Mouse (Mus musculus): ENCODE data around the gene Lrch2.
"Not testable (repeated sequence)": the region's sequence is repeated elsewhere in the genome, so short reads cannot be mapped to it uniquely, and the experiment has no call there.

Gene Lrch2

DNA sequence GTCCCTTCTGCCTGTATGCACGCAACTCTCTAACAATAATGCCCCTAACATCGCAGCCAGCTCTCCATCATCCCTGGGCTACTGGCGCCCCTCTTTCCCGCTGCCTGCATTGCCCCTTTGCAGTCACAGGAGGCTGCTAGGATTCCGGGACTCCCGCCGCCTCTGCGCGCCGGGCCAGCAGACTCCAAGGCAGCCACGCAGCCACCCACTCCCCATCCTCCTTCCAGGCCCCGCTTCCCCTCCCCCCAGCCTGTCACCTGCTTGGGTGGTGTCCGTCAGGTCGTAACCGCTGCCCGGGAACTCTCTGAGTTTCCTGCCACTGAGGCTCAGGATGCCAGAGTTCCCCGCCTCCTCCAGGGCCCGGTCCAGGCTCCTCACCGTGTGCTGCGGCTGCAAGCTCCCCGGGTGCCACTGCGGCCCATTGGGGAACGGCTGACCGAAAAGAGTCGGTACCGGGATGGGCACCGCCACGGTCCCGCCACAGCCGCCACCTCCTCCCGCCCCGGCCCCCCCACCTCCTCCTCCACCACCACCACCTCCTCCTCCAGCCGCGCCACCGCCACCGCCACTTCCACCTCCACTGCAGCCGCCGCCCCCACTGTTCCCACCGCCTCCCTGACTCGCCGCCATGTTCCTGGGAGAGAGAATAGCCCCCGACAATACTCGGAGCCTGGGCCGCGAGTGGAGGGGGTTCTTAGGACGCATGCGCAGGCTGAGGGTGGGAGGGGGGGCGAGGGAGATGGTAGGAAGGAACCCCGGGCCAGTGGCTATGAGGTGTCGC, at the start of gene Lrch2:
TSS of gene Lrch2 (minus strand) at position 661 of the 781 bp plus-strand sequence.
- DNase-seq (ENCODE audit: low read depth, low spot score): peak; percentile 71

DNA sequence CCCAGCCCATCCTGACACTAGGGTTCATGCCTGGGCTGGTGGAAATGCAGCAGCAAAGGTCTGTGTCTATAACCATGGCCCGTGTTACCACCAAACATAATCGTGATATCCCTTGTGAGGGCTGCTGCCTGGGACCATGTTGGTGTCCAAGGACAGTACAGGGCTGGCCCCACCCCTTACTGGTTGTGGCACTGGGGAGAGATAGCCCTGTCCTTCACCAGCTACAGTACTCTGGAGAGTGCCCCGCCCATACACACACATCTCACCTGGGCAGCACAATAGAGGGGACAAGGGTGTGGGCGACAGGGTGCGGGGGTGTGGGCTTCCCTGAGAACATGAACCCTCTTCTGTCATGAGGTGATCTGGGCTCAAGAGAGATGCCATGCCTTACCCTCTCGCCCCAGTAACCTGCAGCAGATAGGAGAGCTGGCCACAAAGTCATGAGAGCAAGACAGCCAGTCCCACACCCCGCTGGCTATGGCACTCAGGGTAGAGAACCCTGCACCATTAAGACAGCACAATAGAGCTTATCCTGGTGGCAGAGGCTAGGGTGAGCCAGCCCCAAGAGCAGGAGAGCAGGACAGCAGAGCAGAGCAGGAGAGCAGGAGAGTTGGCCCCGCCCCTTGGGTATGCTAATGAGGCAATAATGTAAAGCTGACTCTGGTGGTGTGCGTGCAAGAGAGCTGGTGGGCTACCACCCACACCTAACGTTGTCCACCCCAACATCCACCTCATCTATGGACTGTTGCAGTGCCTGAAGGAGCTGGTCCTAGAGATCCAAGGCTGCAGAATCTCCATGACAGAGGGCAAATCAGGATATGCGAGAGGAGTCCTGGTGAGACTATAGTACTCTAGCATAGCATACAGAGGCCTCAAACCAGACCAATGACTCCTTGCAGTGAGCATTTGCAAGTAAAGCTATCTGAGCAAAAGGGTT, 12.7 kb downstream of the Lrch2 start:
- no peak for DNase-seq (ENCODE audit: low read depth, low spot score)

DNA sequence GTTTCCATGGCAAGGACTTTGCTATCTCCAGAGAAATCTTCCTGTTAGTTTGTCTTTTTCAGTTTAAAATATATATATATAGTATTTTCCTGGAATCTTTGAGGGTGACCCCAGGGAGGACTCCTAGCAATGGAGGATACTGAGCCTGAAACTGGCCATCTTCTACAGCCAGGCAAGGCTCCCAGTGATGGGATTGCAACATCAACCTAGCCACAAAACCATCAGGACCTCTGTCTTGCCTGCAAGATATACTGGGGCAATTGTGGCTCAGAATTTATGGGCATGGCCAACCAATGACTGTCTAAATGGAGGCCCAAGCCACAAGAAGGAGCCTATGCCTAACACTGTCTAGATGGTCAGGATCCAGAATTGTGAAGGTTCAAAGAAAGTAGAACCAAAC, 15.5 kb downstream of the Lrch2 start:
- no peak for DNase-seq (ENCODE audit: low read depth, low spot score)

DNA sequence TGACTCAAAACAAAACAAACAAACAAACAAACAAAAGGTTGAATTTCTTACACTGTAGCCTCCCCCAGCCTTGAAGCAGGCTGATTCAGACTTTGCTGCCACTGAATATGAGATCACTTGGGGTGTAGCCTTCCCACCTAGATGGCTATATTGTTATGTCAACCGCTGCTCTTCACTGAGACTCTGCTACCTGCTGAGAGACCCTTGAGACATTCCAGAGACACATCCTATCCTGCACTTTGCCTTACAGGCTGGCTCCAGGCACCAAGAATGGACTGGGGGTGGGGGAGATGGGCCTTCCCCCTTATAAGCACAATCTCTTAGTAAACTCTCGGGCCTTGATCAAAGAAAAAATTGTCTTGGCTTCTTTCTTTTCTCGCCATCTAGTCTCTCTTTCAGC, 16.8 kb downstream of the Lrch2 start:
- not testable (repeated sequence) for DNase-seq (ENCODE audit: low read depth, low spot score)

DNA sequence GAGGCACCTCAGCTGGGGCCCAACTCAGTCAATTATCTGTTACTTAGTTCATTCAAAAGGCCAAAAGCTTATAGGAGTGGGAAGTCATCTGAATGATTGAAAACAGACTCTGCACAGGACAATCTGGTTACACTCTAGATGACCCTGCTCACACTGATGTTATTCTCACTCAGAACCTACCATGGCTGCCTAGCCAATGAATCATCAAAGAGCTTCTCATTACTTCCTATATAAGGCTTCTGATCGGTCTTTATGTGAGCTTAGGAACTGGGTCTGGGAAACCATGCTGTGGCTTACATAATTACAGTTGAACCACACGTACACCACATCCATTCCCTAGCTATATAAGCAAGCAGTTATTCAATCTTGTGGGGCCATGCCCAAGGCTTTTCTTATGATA, 18.3 kb downstream of the Lrch2 start:
- no peak for DNase-seq (ENCODE audit: low read depth, low spot score)

DNA sequence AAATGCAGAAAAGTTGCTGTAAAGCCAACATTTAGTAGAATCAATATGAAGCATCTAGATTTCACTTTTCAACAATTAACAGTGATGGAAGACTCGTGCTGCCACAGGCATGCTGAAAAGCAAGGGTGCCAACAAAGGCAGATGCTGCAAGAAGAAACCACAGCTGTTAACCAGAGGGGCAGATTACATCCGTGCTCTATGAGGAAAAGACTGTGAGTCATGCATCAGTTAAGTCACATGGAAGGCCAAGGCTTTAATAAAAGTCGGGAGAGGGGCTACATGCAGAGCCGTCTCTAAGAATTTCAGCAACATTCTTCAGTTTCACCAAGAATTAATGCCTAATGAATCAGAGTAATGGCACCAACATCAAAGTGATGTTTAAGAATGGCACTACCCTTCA, 22.2 kb downstream of the Lrch2 start:
- no peak for DNase-seq (ENCODE audit: low read depth, low spot score)

DNA sequence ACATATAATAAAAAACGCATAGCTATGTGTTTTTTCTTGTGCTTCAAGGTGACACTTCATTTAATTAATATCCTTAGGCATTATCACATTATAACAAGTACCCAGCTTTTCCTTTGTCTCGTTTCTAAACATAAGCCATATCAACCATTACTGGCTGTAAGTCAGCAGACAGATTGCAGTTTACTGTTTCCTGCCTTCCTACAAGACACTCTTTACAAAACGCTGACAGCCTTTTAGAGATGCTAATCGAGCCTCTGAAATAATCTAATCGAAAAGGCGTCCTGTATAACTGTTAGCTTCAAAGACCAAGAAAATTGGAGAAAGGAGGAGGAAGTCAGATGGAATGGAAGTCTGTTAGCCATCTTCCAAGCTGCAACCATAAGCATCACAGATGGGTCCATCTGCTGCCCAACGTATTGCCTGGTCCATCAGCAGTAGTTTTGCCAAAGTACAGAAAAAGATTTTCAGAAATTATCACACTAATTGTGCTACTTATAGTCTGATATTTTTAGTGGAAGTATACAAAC, 26.2 kb downstream of the Lrch2 start:
- no peak for DNase-seq (ENCODE audit: low read depth, low spot score)

DNA sequence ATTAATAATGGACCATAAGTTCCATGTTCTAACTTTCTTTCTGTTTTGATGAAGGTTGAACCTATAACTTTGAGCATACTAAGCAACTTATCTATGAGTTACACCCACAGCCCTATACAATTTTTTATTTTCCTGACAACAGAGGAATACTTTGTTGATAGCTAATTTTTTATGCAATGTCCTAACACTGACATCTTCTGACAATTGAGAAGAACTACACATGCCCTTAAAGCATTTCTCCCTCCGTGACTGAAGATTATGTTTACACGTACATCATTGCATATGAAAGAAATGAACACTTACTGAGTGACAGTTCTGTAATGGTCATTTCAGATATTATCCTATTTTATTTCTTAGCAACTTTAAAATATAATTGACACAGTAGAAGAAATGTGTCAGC, 64.3 kb downstream of the Lrch2 start:
- no peak for DNase-seq (ENCODE audit: low read depth, low spot score)

DNA sequence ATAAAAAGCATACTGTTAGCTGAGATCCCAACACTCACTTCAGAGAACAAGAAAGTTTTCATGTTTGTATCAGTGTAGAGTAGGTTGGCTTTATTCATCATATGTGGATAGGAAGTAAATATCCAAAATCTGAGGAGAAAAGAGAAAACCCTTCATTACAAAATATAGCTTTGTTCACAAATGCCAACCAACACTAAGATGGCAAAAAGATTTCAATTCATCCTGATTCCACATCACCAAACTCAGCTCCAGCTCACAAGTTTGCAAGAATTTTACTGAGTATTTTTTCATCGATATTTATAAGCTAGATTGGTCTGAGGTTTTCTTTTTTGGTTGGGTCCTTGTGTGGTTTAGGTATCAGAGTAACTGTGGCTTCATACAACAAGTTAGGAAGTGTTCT, 100.3 kb downstream of the Lrch2 start, which contains the start of gene Vmn1r239-ps:
TSS of gene Vmn1r239-ps (minus strand) at position 101 of the 400 bp plus-strand sequence.
- DNase-seq (ENCODE audit: low read depth, low spot score): not testable (repeated sequence)

DNA sequence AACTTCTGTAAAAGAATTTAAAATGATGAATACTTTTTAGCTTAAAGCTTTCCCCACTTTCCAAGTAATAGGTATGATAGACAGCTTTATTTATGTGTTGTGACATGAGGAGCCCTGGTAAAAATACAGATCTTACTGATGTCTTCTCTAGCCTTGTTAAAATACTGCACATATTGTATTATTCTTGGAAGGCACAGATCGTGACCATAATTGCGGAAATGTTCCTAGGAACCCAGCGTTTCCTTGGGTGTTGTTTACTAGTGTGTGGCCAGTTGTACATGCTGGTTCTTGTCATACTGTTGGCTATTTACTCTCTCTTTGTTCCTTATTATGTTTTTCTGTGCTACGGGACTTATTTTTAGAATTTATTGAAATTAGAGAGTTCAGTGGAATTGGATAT, 110.5 kb downstream of the Lrch2 start:
- no peak for DNase-seq (ENCODE audit: low read depth, low spot score)

DNA sequence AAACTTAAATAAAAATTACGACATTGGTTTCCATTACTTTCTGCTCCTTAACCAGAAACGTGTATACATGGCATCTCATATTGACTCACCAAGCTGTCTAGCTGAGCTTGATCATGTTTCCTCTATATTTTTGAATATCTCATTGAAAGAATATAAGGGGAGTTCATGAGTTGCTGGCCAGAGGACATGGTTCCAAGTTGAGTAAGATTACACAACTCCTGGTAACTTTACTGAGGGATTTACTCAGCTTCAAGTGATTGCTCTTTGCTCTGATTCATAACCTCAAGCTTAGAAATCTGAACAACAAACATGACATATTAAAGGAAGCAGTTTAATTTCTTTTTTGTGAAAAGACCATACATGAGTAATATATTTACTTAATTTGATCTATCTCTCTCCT, 118.5 kb downstream of the Lrch2 start:
- no peak for DNase-seq (ENCODE audit: low read depth, low spot score)

DNA sequence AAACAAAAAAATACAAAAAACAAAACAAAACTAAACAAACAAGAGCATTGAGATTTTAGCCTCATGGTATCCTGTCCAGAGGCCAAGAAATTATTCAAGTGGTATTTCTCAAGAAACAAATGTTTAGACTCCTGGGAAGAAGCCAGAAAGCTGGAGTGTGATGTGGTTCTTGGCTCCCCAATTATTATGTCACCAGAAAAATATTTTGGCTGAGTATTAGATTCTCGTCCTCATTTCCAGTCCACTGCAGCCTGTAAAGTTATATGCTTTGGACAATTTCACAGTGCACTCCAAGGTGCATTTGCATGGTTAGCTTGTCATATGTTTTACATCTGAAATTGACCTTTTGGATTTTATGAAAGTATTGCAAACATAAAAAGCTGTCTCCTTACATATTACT, 124.1 kb downstream of the Lrch2 start:
- no peak for DNase-seq (ENCODE audit: low read depth, low spot score)

DNA sequence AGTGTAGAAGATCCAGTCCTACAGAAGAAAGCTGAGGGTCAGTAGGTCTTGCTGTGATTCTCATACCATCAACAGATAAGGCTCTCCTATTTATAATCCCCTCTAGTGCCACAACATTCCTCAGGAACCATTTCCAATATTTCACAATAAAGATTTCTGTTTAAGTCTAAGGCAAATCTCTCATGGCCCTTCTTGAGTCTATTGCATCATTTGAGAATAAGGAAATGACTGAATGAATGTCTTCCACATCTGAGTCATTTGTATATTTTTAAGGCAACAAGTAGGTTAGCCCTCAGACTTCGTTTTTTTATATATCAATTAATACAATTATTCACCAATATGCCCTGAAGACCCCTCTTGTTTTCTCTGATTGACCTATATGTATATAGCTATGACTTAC, 124.8 kb downstream of the Lrch2 start, which contains the start of gene Il13ra2:
TSS of gene Il13ra2 (minus strand) at position 64 of the 400 bp plus-strand sequence.
- no peak for DNase-seq (ENCODE audit: low read depth, low spot score)

Data from embryo, embryonic 11.5 days (tissue).